Mouse (Mus musculus): ENCODE data around the gene Mki67. TPM values are rescaled to one million over a fixed set of nuclear protein-coding genes. Genes with fewer than 3 reads are reported as not detected.
A peak's percentile ranks its signal among the peaks of the same experiment; 100 is the strongest.

Mki67 gene
- total RNA-seq (2014; rRNA removed; ENCODE audit: low replicate concordance): 24.2 and 38.3 TPM in 2 replicates
- 5.7 and 8.0 TPM in 2 replicates for polyA plus RNA-seq (2015; fragmentation: Nextera tagmentation; extraction: Ambion mirVana)

GRCm38 (mm10) chr7:135715642-135716444, at the start of gene Mki67:
Gene Mki67, minus strand, starts transcription at chr7:135716361.
- H3K9me3 ChIP-seq (replicated peaks; ENCODE audit: control insufficient read depth, low read length): no peaks in the 10 kb centered on the region
- no peak for TF ChIP-seq CTCF (IDR thresholded peaks at IDR 0.05; ENCODE audit: low read depth)
- TF ChIP-seq EP300 (IDR thresholded peaks at IDR 0.05; ENCODE audit: low read depth): no peak
- peak; percentile 44 for ATAC-seq (ENCODE audit: insufficient read depth, low read depth)
- peak within 1 kb of the TSS; percentile 66 for H3K4me2 ChIP-seq (ENCODE audit: low read depth, low read length)
- peak within 1 kb of the TSS; percentile 60 for H3K9ac ChIP-seq (replicated peaks; ENCODE audit: low read depth, low read length)
- H3K36me3 ChIP-seq (replicated peaks; ENCODE audit: control insufficient read depth, insufficient read depth, low read length): no peaks in the 10 kb centered on the region
- peaks cover 5% of the 10 kb centered on the region; the same call in 1 of the 2 replicates for H3K4me1 ChIP-seq (ENCODE audit: control insufficient read depth, insufficient read depth)
- WGBS: under 1% methylated on average over 74 of the region's 82 CpGs
- H3K27me3 ChIP-seq (ENCODE audit: control insufficient read depth, insufficient read depth, low read length): no peaks in the 10 kb centered on the region
- peak; percentile 18 for DNase-seq (ENCODE audit: low spot score)
- peak within 1 kb of the TSS; percentile 93 for H3K4me3 ChIP-seq (ENCODE audit: low read depth, low read length)
- peak within 1 kb of the TSS; percentile 72 for H3K27ac ChIP-seq (ENCODE audit: low read depth)

- Histone ChIP-seq H3K9me3 (replicated peaks; ENCODE audit: control insufficient read depth, low read length) (no peaks in the 10 kb centered on the region), H3K36me3 (replicated peaks; ENCODE audit: control insufficient read depth, insufficient read depth, low read length) (no peaks in the 10 kb centered on the region), H3K4me1 (ENCODE audit: control insufficient read depth, insufficient read depth) (no peaks in the 10 kb centered on the region), H3K9ac (replicated peaks; ENCODE audit: low read depth, low read length) (no peak overlapping the region), H3K4me3 (ENCODE audit: low read depth, low read length) (no peak overlapping the region), H3K27ac (ENCODE audit: low read depth) (no peak overlapping the region), H3K4me2 (ENCODE audit: low read depth, low read length) (no peak overlapping the region), H3K27me3 (ENCODE audit: control insufficient read depth, insufficient read depth, low read length) (no peaks in the 10 kb centered on the region)
- 67% methylated on average over 2 of the region's 2 CpGs for WGBS
- ATAC-seq (ENCODE audit: insufficient read depth, low read depth): no peak
- no peak for DNase-seq (ENCODE audit: low spot score)
- TF ChIP-seq EP300 (IDR thresholded peaks at IDR 0.05; ENCODE audit: low read depth): no peak
- TF ChIP-seq CTCF (IDR thresholded peaks at IDR 0.05; ENCODE audit: low read depth): no peak
These were observed 47.1 kb upstream of the Mki67 start for GRCm38 (mm10) chr7:135763311-135763710.

- Histone ChIP-seq H3K27me3 (ENCODE audit: control insufficient read depth, insufficient read depth, low read length) (no peaks in the 10 kb centered on the region), H3K9me3 (replicated peaks; ENCODE audit: control insufficient read depth, low read length) (peaks cover 5% of the 10 kb centered on the region), H3K27ac (ENCODE audit: low read depth) (no peak overlapping the region), H3K36me3 (replicated peaks; ENCODE audit: control insufficient read depth, insufficient read depth, low read length) (no peaks in the 10 kb centered on the region), H3K4me3 (ENCODE audit: low read depth, low read length) (no peak overlapping the region), H3K9ac (replicated peaks; ENCODE audit: low read depth, low read length) (no peak overlapping the region), H3K4me1 (ENCODE audit: control insufficient read depth, insufficient read depth) (no peaks in the 10 kb centered on the region), H3K4me2 (ENCODE audit: low read depth, low read length) (no peak overlapping the region)
- TF ChIP-seq EP300 (IDR thresholded peaks at IDR 0.05; ENCODE audit: low read depth) (no peak), CTCF (IDR thresholded peaks at IDR 0.05; ENCODE audit: low read depth) (no peak)
- WGBS: 70% methylated on average over 12 of the region's 12 CpGs
- no peak for DNase-seq (ENCODE audit: low spot score)
- ATAC-seq (ENCODE audit: insufficient read depth, low read depth): no peak
These were observed 42.8 kb upstream of the Mki67 start for GRCm38 (mm10) chr7:135758754-135759510.

GRCm38 (mm10) chr7:135758171-135758570, 42.0 kb upstream of the Mki67 start:
- DNase-seq (ENCODE audit: low spot score) (no peak), ATAC-seq (ENCODE audit: insufficient read depth, low read depth) (no peak)
- Histone ChIP-seq H3K4me2 (ENCODE audit: low read depth, low read length) (no peak overlapping the region), H3K36me3 (replicated peaks; ENCODE audit: control insufficient read depth, insufficient read depth, low read length) (no peaks in the 10 kb centered on the region), H3K4me1 (ENCODE audit: control insufficient read depth, insufficient read depth) (no peaks in the 10 kb centered on the region), H3K27me3 (ENCODE audit: control insufficient read depth, insufficient read depth, low read length) (no peaks in the 10 kb centered on the region), H3K9ac (replicated peaks; ENCODE audit: low read depth, low read length) (no peak overlapping the region), H3K9me3 (replicated peaks; ENCODE audit: control insufficient read depth, low read length) (peaks cover 5% of the 10 kb centered on the region), H3K27ac (ENCODE audit: low read depth) (no peak overlapping the region), H3K4me3 (ENCODE audit: low read depth, low read length) (no peak overlapping the region)
- 57% methylated on average over 4 of the region's 4 CpGs for WGBS
- TF ChIP-seq EP300 (IDR thresholded peaks at IDR 0.05; ENCODE audit: low read depth): no peak
- no peak for TF ChIP-seq CTCF (IDR thresholded peaks at IDR 0.05; ENCODE audit: low read depth)

GRCm38 (mm10) chr7:135756984-135757586, 40.9 kb upstream of the Mki67 start:
- Histone ChIP-seq H3K4me3 (ENCODE audit: low read depth, low read length) (no peak overlapping the region), H3K9ac (replicated peaks; ENCODE audit: low read depth, low read length) (no peak overlapping the region), H3K27me3 (ENCODE audit: control insufficient read depth, insufficient read depth, low read length) (no peaks in the 10 kb centered on the region), H3K4me1 (ENCODE audit: control insufficient read depth, insufficient read depth) (no peaks in the 10 kb centered on the region), H3K9me3 (replicated peaks; ENCODE audit: control insufficient read depth, low read length) (peaks cover 5% of the 10 kb centered on the region), H3K4me2 (ENCODE audit: low read depth, low read length) (no peak overlapping the region), H3K27ac (ENCODE audit: low read depth) (no peak overlapping the region), H3K36me3 (replicated peaks; ENCODE audit: control insufficient read depth, insufficient read depth, low read length) (no peaks in the 10 kb centered on the region)
- ATAC-seq (ENCODE audit: insufficient read depth, low read depth) (no peak), DNase-seq (ENCODE audit: low spot score) (no peak)
- TF ChIP-seq CTCF (IDR thresholded peaks at IDR 0.05; ENCODE audit: low read depth) (no peak), EP300 (IDR thresholded peaks at IDR 0.05; ENCODE audit: low read depth) (no peak)
- WGBS: 84% methylated on average over 6 of the region's 6 CpGs

Data from heart, postnatal 0 days (tissue).